Mouse (Mus musculus) adrenal gland, adult 8-10 months (tissue): ENCODE measurements around the gene Uxs1. TPM values are rescaled to one million over a fixed set of nuclear protein-coding genes. Genes with fewer than 3 reads are reported as not detected.

Experiments used
- DNase-seq: peaks from one replicate; pipeline ENCODE4 v3.0.0; 2022
- total RNA-seq, 4 experiments: library from RNA; stranded (reverse); gene quantifications; 2 replicates each; pipeline ENCODE4 v1.2.4; 2022

Uxs1 gene
- total RNA-seq, 4 experiments from 2014 or later: 60.0 to 69.7 (median 67.9) TPM

- DNase-seq: no peak
Measured at GRCm38 (mm10) chr1:43789765-43790164, 37.8 kb downstream of the Uxs1 start.

GRCm38 (mm10) chr1:43786711-43787110 is 40.9 kb downstream of the Uxs1 start:
- DNase-seq: no peak

GRCm38 (mm10) chr1:43785316-43785715 is 42.3 kb downstream of the Uxs1 start:
- DNase-seq: no peak

GRCm38 (mm10) chr1:43783186-43783585 is 44.4 kb downstream of the Uxs1 start:
- DNase-seq: no peak

- no peak for DNase-seq
Measured at GRCm38 (mm10) chr1:43782680-43783079, 44.9 kb downstream of the Uxs1 start.

GRCm38 (mm10) chr1:43781672-43782071 is 45.9 kb downstream of the Uxs1 start:
- DNase-seq: no peak

- no peak for DNase-seq
Measured at GRCm38 (mm10) chr1:43781195-43781594, 46.4 kb downstream of the Uxs1 start.

GRCm38 (mm10) chr1:43776106-43776505 is 51.5 kb downstream of the Uxs1 start:
- peak; percentile 35 for DNase-seq

GRCm38 (mm10) chr1:43774126-43774525 is 53.5 kb downstream of the Uxs1 start:
- DNase-seq: no peak

- DNase-seq: no peak
Measured at GRCm38 (mm10) chr1:43772694-43773093, 54.9 kb downstream of the Uxs1 start.

- DNase-seq: no peak
Measured at GRCm38 (mm10) chr1:43770032-43770431, 57.6 kb downstream of the Uxs1 start.

GRCm38 (mm10) chr1:43769348-43769747 is 58.3 kb downstream of the Uxs1 start:
- DNase-seq: no peak

GRCm38 (mm10) chr1:43768385-43768990 is 59.1 kb downstream of the Uxs1 start:
- DNase-seq: no peak

GRCm38 (mm10) chr1:43766328-43766727 is 61.3 kb downstream of the Uxs1 start:
- DNase-seq: peak; percentile 56

- no peak for DNase-seq
Measured at GRCm38 (mm10) chr1:43764481-43764880, 63.1 kb downstream of the Uxs1 start.

GRCm38 (mm10) chr1:43760085-43760484 is 67.5 kb downstream of the Uxs1 start:
- no peak for DNase-seq

GRCm38 (mm10) chr1:43754448-43755312 is 72.9 kb downstream of the Uxs1 start:
- DNase-seq: no peak

- no peak for DNase-seq
Measured at GRCm38 (mm10) chr1:43738519-43738894, 89.1 kb downstream of the Uxs1 start.

GRCm38 (mm10) chr1:43737812-43738518 is 89.6 kb downstream of the Uxs1 start:
- no peak for DNase-seq

- DNase-seq: no peak
Measured at GRCm38 (mm10) chr1:43732657-43733056, 94.9 kb downstream of the Uxs1 start.

- DNase-seq: no peak
Measured at GRCm38 (mm10) chr1:43732100-43732499, 95.5 kb downstream of the Uxs1 start.

GRCm38 (mm10) chr1:43730491-43730924 is 97.1 kb downstream of the Uxs1 start, which contains the start of gene 1500015O10Rik:
Gene 1500015O10Rik, plus strand, starts transcription at chr1:43730602.
- DNase-seq: peak; percentile 65

- DNase-seq: no peak
Measured at GRCm38 (mm10) chr1:43722459-43722858, 105.1 kb downstream of the Uxs1 start.
